Mouse (Mus musculus): ENCODE results near the gene Foxd4.

The Foxd4 gene

GRCm38 (mm10) chr19:24900581-24901220 lies at the start of gene Foxd4:
TSS of gene Foxd4 (minus strand) at chr19:24901197.
- no peak for DNase-seq (ENCODE audit: low spot score in 2 of 2)

- no peak for DNase-seq (ENCODE audit: low spot score in 2 of 2)
Measured at GRCm38 (mm10) chr19:24945521-24946262, 44.7 kb upstream of the Foxd4 start.

GRCm38 (mm10) chr19:24937084-24937483 lies 36.1 kb upstream of the Foxd4 start:
- no peak for DNase-seq (ENCODE audit: low spot score in 2 of 2)

- no peak for DNase-seq (ENCODE audit: low spot score in 2 of 2)
Measured at GRCm38 (mm10) chr19:24929041-24929440, 28.0 kb upstream of the Foxd4 start.

- no peak for DNase-seq (ENCODE audit: low spot score in 2 of 2)
Measured at GRCm38 (mm10) chr19:24920866-24921265, 19.9 kb upstream of the Foxd4 start.

- no peak for DNase-seq (ENCODE audit: low spot score in 2 of 2)
Measured at GRCm38 (mm10) chr19:24908385-24909155, 7.6 kb upstream of the Foxd4 start.

GRCm38 (mm10) chr19:24907655-24908054 lies 6.7 kb upstream of the Foxd4 start:
- DNase-seq (ENCODE audit: low spot score in 2 of 2): no peak

GRCm38 (mm10) chr19:24902821-24903220 lies 1.8 kb upstream of the Foxd4 start:
- DNase-seq (ENCODE audit: low spot score in 2 of 2): no peak

GRCm38 (mm10) chr19:24902256-24902655 lies 1.3 kb upstream of the Foxd4 start:
- no peak for DNase-seq (ENCODE audit: low spot score in 2 of 2)

- no peak for DNase-seq (ENCODE audit: low spot score in 2 of 2)
Measured at GRCm38 (mm10) chr19:24901666-24902065, 669 bp upstream of the Foxd4 start.

GRCm38 (mm10) chr19:24899578-24900544 lies 1.1 kb downstream of the Foxd4 start:
- DNase-seq (ENCODE audit: low spot score in 2 of 2): no peak

GRCm38 (mm10) chr19:24898737-24899577 lies 2.0 kb downstream of the Foxd4 start:
- DNase-seq (ENCODE audit: low spot score in 2 of 2): no peak

GRCm38 (mm10) chr19:24897896-24898736 lies 2.9 kb downstream of the Foxd4 start:
- DNase-seq (ENCODE audit: low spot score in 2 of 2): no peak

GRCm38 (mm10) chr19:24897006-24897895 lies 3.7 kb downstream of the Foxd4 start:
- no peak for DNase-seq (ENCODE audit: low spot score in 2 of 2)

GRCm38 (mm10) chr19:24896536-24896935 lies 4.5 kb downstream of the Foxd4 start:
- no peak for DNase-seq (ENCODE audit: low spot score in 2 of 2)

GRCm38 (mm10) chr19:24886888-24887287 lies 14.1 kb downstream of the Foxd4 start:
- DNase-seq (ENCODE audit: low spot score in 2 of 2): no peak

- DNase-seq (ENCODE audit: low spot score in 2 of 2): peak in 1 of 2 experiments; percentile 28
Measured at GRCm38 (mm10) chr19:24885504-24885903, 15.5 kb downstream of the Foxd4 start.

GRCm38 (mm10) chr19:24881237-24881636 lies 19.8 kb downstream of the Foxd4 start:
- no peak for DNase-seq (ENCODE audit: low spot score in 2 of 2)
